Mouse (Mus musculus) c-Kit-negative CD71-positive TER-119-positive erythroid progenitor cells, embryonic 14.5 days (primary cell): ENCODE data around the gene Crisp4.

Source experiments
- DNase-seq: peaks from one replicate; pipeline ENCODE4 v3.0.0-alpha.2; 2013; ENCODE audit warnings: low read depth, low spot score

Gene Crisp4

GRCm38 (mm10) chr1:18145802-18146201 is at the start of gene Crisp4:
Crisp4 (minus strand) TSS chr1:18145902.
- no peak for DNase-seq

GRCm38 (mm10) chr1:18191719-18192118 is 46.0 kb upstream of the Crisp4 start:
- no peak for DNase-seq

GRCm38 (mm10) chr1:18190714-18191712 is 45.3 kb upstream of the Crisp4 start:
- no peak for DNase-seq

GRCm38 (mm10) chr1:18181167-18181566 is 35.5 kb upstream of the Crisp4 start:
- DNase-seq: no peak

GRCm38 (mm10) chr1:18170573-18170972 is 24.9 kb upstream of the Crisp4 start:
- DNase-seq: no peak

- DNase-seq: no peak
Measured at GRCm38 (mm10) chr1:18168261-18168660, 22.6 kb upstream of the Crisp4 start.

- no peak for DNase-seq
Measured at GRCm38 (mm10) chr1:18159082-18159481, 13.4 kb upstream of the Crisp4 start.

- no peak for DNase-seq
Measured at GRCm38 (mm10) chr1:18148211-18148610, 2.5 kb upstream of the Crisp4 start.

GRCm38 (mm10) chr1:18131691-18132090 is 14.0 kb downstream of the Crisp4 start:
- DNase-seq: no peak

GRCm38 (mm10) chr1:18129983-18130382 is 15.7 kb downstream of the Crisp4 start:
- no peak for DNase-seq

- DNase-seq: no peak
Measured at GRCm38 (mm10) chr1:18106720-18107355, 38.9 kb downstream of the Crisp4 start.

GRCm38 (mm10) chr1:18105866-18106529 is 39.7 kb downstream of the Crisp4 start:
- DNase-seq: no peak

GRCm38 (mm10) chr1:18105029-18105865 is 40.5 kb downstream of the Crisp4 start:
- no peak for DNase-seq
